Mouse (Mus musculus) neural tube, embryonic 10.5 days (tissue): ENCODE results near the gene Surf4.

Experiments
- DNase-seq: peaks from one replicate; pipeline ENCODE4 v3.0.0-alpha.2; 2017; ENCODE audit warnings: low spot score; ENCODE audit errors: extremely low spot score

Surf4 gene

GRCm38 (mm10) chr2:26932473-26933303 is 1.0 kb downstream of the Surf4 start:
- DNase-seq = no peak

GRCm38 (mm10) chr2:26930390-26930789 is 3.3 kb downstream of the Surf4 start:
- DNase-seq = peak; percentile 54

GRCm38 (mm10) chr2:26927745-26928476 is 5.8 kb downstream of the Surf4 start:
- no peak for DNase-seq

GRCm38 (mm10) chr2:26921784-26922183 is 11.9 kb downstream of the Surf4 start:
- no peak for DNase-seq

GRCm38 (mm10) chr2:26920190-26920855 is 13.4 kb downstream of the Surf4 start:
- DNase-seq = no peak

GRCm38 (mm10) chr2:26919684-26920083 is 14.0 kb downstream of the Surf4 start:
- no peak for DNase-seq

- DNase-seq = no peak
Measured at GRCm38 (mm10) chr2:26916738-26917137, 17.0 kb downstream of the Surf4 start.

- peak; percentile 83 for DNase-seq
Measured at GRCm38 (mm10) chr2:26915927-26916728, 17.6 kb downstream of the Surf4 start, which contains the start of the genes Surf2 and Surf1. Gene Surf2, plus strand, starts transcription at chr2:26916367. Gene Surf1, minus strand, starts transcription at chr2:26916530.

- no peak for DNase-seq
Measured at GRCm38 (mm10) chr2:26914148-26914941, 19.4 kb downstream of the Surf4 start.

GRCm38 (mm10) chr2:26913416-26914147 is 20.1 kb downstream of the Surf4 start:
- DNase-seq = no peak

GRCm38 (mm10) chr2:26912253-26912770 is 21.4 kb downstream of the Surf4 start:
- DNase-seq = no peak

- no peak for DNase-seq
Measured at GRCm38 (mm10) chr2:26910994-26911765, 22.5 kb downstream of the Surf4 start.

GRCm38 (mm10) chr2:26910124-26910993 is 23.4 kb downstream of the Surf4 start, which contains the start of the genes Med22 and Rpl7a:
Gene Med22, minus strand, starts transcription at chr2:26910677.
Gene Rpl7a, plus strand, starts transcription at chr2:26910764.
- peak; percentile 99 for DNase-seq

GRCm38 (mm10) chr2:26909387-26909784 is 24.3 kb downstream of the Surf4 start:
- DNase-seq = no peak

GRCm38 (mm10) chr2:26908710-26909386 is 24.9 kb downstream of the Surf4 start:
- no peak for DNase-seq

- DNase-seq = peak; percentile 39
Measured at GRCm38 (mm10) chr2:26907109-26907508, 26.6 kb downstream of the Surf4 start.

- DNase-seq = no peak
Measured at GRCm38 (mm10) chr2:26906431-26906830, 27.3 kb downstream of the Surf4 start.
